Mouse (Mus musculus) gastrocnemius, adult 2 months (tissue): ENCODE measurements at regions not wholly inside any gene's neighbourhood (a gene's known extent, or its start where the extent isn't known, plus 50 kb on each side); places are given as distances from the start of the nearest gene placed in this dataset.
"Not testable (repeated sequence)": the region's sequence is repeated elsewhere in the genome, so short reads cannot be mapped to it uniquely, and the experiment has no call there.

Experiments
- DNase-seq: peaks from one replicate; pipeline ENCODE4 v3.0.0; 2022
- H3K27ac ChIP-seq: fragments of 200-600 bp; 2 replicates; pipeline ENCODE4 v1.8.1; 2022; ENCODE audit warnings: mild to moderate bottlenecking
- H3K4me3 ChIP-seq: fragments of 200-600 bp; 2 replicates; pipeline ENCODE4 v1.8.1; 2022; ENCODE audit warnings: mild to moderate bottlenecking, moderate library complexity
- CTCF ChIP-seq: fragments of 200-600 bp; IDR thresholded peaks from 2 replicates; pipeline ENCODE4 v1.8.1; 2022; ENCODE audit warnings: antibody characterized with exemption, mild to moderate bottlenecking, moderate library complexity
- intact Hi-C: fragments of 180-260 bp; cut with DNase I; formaldehyde crosslinking; loops from one replicate; pipeline ENCODE4 v1.15.1; 2025

DNA sequence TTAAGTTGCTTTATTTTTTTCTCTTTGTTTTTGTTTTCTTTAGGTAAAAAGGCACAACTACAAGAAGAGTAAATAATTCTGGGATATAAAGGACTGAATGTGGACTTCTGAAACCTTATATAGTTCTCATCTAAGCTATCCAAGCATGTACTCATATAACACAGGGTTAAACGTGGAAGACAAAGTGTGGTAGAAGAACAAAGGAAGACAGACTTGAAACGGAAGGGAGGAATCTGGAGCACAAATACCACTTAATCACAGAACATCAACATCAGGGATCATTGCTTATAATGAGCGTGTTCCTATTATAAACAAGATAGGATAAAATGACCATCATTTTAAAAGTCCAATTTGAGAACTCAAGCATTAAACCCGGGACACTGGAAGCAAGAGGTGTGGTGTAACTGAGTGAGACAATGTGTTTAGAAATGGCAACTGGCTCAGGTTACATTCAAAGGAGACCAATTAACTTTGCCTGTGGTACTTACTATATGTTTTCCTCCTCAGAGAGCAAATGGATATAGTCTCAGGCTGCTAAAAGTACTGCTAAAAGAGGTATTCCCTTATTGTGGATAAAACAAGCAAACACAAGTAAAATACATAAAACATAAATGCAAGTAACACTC, 96.1 kb upstream of the Hdgfl1 start:
- no peak for DNase-seq
- no peak overlapping the region for H3K27ac ChIP-seq
- no peak overlapping the region for H3K4me3 ChIP-seq
- no peak for TF ChIP-seq CTCF
- intact Hi-C loops = no loop called here

DNA sequence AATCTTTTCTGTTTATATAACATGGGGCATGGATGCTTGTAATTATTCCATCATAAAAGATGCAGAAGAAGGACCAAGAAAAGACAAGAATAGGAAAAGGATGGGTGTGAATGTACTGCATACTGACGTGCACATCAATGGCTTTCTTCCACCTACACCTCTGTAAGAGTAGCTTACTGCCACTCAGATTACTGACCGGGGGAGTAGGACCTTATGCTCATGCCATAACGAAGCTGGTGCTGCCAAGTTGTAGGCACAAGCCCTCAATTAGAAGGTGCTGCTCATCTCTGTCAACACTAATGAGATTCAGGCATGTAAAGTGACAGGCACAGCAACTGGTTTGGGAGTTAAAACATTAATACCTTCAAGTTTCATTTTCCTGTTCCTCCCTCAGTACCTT, 97.8 kb upstream of the Hdgfl1 start:
- TF ChIP-seq CTCF = no peak
- no peak overlapping the region for H3K4me3 ChIP-seq
- no peak for DNase-seq
- H3K27ac ChIP-seq = no peak overlapping the region
- intact Hi-C loops = no loop called here

DNA sequence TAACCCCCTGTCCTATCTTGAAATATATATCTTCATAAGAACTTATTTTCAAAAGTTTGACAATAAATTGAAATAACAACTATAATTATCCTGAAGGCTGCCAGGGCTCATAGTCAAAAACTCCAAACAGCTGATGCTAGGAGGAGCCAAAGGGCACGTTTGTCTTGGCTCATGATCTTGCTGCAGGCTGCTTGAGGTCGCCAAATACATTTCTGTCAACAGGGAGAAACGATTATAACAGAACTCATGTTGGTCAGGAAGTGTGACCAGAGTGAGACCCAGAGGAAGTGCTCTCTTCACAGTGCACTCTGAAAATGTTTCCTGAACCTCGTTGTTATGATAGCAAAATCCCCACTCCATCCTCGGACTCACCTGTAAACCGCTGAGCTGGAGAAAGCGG, 140.9 kb upstream of the Prl start:
- Histone ChIP-seq H3K27ac (peak overlapping the region; percentile 35; the same call in 1 of the 2 replicates), H3K4me3 (no peak overlapping the region)
- no peak for TF ChIP-seq CTCF
- intact Hi-C loops = no loop called here
- DNase-seq = peak; percentile 38

DNA sequence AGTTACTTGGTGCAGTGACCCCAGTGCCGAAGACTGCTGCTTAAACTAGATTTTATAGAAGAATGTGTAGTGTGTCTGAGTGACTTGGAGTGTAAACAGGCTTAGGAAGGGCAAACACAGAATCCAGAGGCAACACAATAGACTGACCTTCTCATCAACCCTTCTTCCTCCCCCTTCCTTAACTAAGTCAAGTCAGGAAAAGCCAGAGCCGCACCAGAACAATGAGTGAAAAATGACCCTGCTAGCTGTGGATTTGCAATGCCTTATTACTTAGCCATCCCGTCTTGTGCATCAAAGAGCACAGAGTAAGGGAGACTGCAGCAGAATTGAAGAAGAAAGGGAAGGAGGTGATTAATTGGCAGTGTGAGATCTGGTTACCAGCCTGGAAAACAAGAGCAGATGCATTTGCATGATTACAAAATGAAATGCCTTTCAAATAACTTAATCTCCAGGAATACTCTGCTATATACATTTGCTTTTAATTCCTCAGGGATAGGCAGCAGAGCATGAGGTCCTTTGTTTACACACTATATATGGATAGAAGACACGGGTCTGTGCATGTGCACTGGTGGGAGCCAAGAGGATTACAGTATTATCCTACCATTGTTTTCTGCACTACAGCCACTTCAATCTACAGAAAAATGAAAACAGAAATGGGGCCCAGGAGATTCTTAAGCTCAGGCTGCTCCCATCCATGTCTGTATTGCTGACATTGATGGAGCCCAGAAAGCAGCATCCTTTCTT, 124.5 kb upstream of the Prl start:
- no peak for TF ChIP-seq CTCF
- no peak for DNase-seq
- Histone ChIP-seq H3K27ac (no peak overlapping the region), H3K4me3 (no peak overlapping the region)
- intact Hi-C loops = no loop called here

DNA sequence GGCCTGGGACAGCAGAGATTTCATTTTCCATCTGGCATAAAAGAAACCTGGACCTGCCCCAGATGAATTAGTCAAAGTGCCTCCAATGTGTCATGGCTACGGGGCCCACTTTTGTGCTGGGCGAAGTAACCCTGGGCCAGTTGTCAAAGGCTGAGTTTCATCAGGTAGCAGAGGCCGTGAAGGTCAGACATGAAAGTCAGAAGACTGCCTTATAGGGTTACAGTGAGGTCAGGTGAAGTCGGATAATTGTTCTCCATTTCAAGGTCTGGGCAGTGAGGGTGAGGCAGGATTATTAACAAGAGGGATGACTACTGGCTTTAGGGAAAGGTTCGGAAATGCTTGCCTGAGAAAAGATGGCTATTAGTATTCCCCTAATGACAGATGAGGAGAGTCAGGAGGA, 123.5 kb upstream of the Prl start:
- intact Hi-C loops = no loop called here
- Histone ChIP-seq H3K27ac (no peak overlapping the region), H3K4me3 (no peak overlapping the region)
- TF ChIP-seq CTCF = no peak
- DNase-seq = no peak

DNA sequence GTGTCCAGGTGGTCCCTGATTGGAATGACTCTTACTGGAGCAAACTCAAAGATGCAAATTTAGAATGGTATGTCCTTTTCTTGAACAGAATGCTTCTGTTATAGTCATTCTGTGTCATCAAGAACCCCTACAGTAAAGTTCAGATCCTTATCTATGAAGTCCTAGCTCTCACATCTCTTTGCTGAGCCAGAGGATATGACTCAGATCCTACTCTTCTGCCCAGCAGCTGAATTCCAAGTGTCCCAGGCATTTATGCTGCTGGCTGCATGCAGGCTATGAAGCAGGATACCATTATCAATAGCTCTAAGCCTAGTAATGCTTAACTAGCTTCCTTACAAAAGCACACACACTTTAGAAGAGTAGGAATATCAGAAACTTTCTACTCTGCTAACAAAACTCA, 116.9 kb upstream of the Prl start:
- intact Hi-C loops = no loop called here
- DNase-seq = no peak
- H3K27ac ChIP-seq = no peak overlapping the region
- H3K4me3 ChIP-seq = no peak overlapping the region
- no peak for TF ChIP-seq CTCF

DNA sequence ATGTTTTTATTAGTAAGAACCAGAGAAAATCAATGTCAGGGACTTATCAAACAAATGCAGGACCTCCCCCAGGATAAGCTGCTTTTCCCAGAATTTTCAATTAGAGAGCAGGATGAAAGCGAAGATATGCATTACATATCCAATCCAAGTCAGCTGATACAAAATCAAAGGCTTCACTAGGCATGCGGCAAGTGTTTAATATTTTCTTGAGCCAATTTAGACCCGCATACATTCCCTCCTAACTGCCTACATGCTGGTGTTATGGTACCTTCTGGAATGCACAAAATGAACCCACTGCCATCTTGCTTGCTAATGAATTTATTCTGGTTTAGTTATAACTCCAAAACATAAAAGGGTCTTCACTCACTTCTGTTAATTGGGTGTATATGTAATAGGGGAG, 112.9 kb upstream of the Prl start:
- no peak for DNase-seq
- intact Hi-C loops = no loop called here
- H3K4me3 ChIP-seq = no peak overlapping the region
- TF ChIP-seq CTCF = no peak
- H3K27ac ChIP-seq = no peak overlapping the region

DNA sequence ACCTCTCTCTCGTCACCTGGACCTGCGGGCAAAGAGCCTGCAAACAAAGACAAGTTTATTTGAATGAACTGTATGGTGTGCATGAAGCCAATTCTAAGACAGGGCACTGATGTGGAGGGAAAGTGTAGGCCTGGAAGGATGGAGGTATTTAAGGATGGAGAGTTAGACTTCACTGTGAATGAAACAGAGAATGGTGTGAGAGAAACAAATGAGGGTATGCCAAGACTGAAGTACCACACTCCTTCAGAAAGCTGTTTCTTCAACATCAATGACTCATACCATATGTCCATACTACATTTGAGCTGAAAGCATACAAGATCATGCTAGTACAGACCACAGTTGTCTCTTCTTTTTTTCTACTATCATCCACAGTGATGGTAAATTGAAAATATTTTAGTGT, 105.9 kb upstream of the Prl start:
- no peak for DNase-seq
- no peak for TF ChIP-seq CTCF
- intact Hi-C loops = no loop called here
- H3K27ac ChIP-seq = no peak overlapping the region
- no peak overlapping the region for H3K4me3 ChIP-seq

DNA sequence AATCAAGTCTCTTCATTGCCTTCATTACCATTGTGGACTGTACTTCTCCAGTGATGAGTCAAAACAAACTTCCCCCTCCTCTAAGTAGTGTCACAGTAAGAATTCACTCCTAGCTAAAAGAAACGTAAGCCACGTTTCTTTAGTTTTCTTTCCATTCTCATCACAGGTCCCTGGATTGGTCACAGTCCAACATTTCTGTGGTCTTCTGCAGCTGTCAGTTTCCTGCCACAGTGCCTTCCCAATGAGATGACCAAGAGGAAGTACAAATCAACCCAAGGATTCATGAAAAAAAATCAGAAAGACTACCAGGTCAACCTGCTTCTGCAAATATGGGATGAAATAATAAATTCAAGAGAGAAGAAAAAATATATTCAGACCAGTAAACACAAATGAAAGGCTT, 103.5 kb upstream of the Prl start:
- intact Hi-C loops = no loop called here
- no peak for TF ChIP-seq CTCF
- no peak overlapping the region for H3K4me3 ChIP-seq
- DNase-seq = no peak
- H3K27ac ChIP-seq = no peak overlapping the region

DNA sequence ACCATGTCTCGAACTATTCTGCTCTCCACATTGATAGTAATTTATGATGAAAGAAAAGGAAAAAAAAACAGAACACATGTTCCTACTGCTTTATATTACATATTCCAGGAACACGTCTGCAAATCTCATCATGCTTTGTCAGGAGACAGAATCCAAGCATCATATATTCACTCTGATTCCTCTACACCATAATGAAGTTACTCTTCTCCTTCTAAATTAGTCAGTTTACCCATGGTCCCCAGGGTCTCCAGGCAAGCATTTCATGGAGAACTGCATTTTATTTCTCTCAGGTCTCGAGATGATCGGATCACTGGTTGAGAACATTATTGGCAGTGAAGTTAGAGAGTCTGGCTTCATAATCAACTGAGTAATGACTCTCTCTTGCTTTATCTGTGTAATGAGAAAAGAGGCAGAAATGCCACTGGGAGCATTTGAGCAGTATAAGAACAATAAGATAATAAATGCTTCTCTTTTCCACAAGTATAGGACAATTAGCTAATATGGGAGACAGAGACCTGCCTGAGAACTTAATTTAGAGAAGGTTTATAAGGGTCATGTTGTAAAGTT, 97.8 kb upstream of the Prl start:
- no peak overlapping the region for H3K4me3 ChIP-seq
- DNase-seq = no peak
- no peak overlapping the region for H3K27ac ChIP-seq
- intact Hi-C loops = no loop called here
- no peak for TF ChIP-seq CTCF

DNA sequence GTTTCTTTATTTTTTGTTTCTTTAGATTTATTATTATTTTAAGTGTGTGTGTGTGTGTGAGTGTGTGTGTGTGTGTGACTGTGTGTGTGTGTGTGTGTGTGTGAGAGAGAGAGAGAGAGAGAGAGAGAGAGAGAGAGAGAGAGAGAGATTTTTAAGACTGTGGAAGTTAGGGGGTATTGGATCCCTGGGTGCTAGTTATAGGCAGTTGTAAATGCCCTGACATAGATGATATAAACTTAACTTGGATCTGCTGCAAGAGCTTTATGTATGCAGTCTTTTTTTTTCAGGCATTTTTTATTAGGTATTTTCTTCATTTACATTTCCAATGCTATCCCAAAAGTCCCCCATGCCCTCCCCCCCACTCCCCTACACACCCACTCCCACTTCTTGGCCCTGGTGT, 96.8 kb upstream of the Prl start:
- H3K4me3 ChIP-seq, intact Hi-C loops, DNase-seq, H3K27ac ChIP-seq: not testable (repeated sequence)

DNA sequence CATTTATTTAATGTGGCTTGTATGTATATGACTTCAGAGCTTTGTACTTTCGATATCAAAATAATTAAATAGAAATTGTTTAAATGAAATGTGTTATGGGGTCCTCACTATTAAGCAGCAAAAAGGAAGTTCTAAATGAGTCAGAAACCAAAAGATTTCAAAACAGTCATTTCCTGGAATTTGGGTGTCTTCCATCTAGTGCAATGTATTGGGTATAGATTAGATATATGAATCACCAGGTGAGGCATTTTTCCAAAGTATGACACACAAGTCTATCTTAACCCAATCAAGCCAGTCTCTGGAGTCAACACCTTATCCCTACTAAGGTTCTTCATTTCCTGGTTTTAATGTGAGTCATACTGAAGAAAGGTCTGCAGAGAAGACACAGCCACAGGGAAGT, 81.3 kb upstream of the Prl start:
- Histone ChIP-seq H3K4me3 (no peak overlapping the region), H3K27ac (no peak overlapping the region)
- intact Hi-C loops = no loop called here
- no peak for DNase-seq
- TF ChIP-seq CTCF = no peak

DNA sequence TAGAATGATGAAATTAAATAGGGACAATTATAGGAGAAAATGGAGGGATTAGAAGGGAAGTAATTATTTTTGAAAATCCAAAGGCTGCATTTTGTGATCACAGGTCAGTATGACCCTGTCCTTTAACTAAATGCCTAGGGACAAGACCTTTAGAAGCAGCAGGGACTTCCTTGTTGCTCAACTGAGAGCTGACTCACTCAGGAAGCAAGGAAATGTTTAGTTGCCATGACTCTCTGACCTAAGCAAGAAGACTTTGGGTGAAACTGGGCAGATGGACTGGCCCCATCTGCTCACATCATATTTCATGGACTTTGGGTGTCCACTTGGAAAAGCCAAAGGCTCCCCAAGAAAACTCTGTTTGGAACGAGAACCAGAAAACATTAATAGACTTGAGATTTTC, 76.9 kb upstream of the Prl start:
- Histone ChIP-seq H3K27ac (no peak overlapping the region), H3K4me3 (no peak overlapping the region)
- DNase-seq = no peak
- TF ChIP-seq CTCF = no peak
- intact Hi-C loops = no loop called here
